Mouse (Mus musculus) gastrocnemius, adult 8-10 months (tissue): ENCODE data around the gene B3gnt5. TPM values are rescaled to one million over a fixed set of nuclear protein-coding genes. Genes with fewer than 3 reads are reported as not detected.
"Not testable (repeated sequence)": the region's sequence is repeated elsewhere in the genome, so short reads cannot be mapped to it uniquely, and the experiment has no call there.

ENCODE experiments used
- DNase-seq, 2 experiments: peaks; one replicate each; pipeline ENCODE4 v3.0.0; 2022; ENCODE audit warnings: low spot score in 2 of 2
- total RNA-seq, 4 experiments: library from RNA; stranded (reverse); gene quantifications; 2 replicates each; pipeline ENCODE4 v1.2.4; 2022

The B3gnt5 gene
- under 1 TPM in 1 of 4 experiments, not detected in 3; 0.10 TPM for total RNA-seq

DNA sequence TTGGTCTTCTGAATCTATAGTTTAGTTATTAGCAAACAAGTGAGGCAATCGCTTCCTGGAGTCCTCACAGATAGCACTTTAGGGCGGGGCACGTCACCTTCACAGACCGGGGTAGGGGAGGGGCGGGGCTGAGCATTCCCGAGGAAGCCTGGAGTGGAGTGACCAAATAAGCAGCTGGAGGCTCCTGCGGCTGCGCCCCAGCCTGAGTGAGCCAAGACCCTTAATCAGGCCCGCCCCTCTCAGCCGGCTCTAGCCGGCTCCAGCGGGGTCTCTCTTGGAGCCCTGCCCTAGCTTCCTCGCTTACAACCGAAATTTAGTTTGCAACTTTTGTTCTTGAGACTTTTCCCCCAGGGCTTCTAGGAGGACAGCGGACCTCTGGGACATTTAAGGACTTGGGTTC is at the start of gene B3gnt5:
Gene B3gnt5 (plus strand): TSS at position 135 of the 400 bp plus-strand sequence.
- peak in 1 of 2 experiments; percentile 3 for DNase-seq

DNA sequence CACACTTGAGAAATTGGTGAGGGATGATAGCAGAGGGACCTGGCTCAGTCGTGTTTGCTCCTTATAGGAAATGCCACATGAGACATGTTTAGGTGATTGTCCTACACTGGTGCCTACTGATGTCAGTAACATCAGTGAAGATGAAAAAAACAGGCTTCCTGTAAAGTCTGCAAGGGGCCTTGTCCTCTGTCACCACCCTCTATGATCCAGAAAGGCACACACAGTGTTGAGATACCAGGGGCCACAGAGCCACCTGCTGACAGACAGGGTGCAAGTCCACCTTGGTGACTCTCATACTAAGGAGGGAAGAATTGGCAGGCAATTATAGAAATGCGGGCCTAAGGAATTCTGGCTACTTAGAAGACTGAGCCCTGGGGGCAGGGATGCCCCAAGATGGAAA is 39.0 kb upstream of the B3gnt5 start:
- DNase-seq, result no peak

DNA sequence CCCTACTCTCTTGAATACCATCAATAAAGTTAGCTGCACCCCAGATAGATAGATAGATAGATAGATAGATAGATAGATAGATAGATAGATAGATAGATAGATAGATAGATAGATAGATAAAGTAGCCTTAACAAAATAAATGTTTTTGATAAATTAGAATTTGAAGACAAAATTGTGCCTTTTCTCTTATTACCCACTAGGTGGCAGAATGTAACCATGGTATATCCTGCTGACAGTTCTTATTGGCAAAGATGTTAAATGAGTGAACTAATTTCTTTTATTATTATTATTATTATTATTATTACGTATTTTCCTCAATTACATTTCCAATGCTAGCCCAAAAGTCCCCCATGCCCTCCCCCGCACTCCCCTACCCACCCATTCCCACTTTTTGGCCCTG is 35.9 kb upstream of the B3gnt5 start:
- DNase-seq, result not testable (repeated sequence)

DNA sequence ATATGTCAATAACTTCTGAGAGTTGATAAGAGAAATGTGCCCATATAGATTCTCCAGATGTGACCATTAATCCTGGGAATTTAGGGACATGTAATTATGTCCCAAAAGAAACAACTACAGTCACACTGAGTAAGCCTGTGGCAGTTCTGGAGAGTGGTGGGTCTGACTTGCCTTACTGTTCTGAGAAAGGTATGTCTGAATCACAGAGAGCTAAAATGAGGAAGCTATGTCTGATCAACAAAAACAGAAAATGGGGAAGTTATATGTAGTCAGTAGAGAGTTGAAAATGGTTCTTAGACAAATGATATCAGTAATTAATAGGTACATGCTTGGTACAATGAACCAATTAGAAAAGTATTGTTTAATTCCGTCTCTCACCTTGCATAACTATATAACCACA is 27.1 kb upstream of the B3gnt5 start:
- no peak for DNase-seq

DNA sequence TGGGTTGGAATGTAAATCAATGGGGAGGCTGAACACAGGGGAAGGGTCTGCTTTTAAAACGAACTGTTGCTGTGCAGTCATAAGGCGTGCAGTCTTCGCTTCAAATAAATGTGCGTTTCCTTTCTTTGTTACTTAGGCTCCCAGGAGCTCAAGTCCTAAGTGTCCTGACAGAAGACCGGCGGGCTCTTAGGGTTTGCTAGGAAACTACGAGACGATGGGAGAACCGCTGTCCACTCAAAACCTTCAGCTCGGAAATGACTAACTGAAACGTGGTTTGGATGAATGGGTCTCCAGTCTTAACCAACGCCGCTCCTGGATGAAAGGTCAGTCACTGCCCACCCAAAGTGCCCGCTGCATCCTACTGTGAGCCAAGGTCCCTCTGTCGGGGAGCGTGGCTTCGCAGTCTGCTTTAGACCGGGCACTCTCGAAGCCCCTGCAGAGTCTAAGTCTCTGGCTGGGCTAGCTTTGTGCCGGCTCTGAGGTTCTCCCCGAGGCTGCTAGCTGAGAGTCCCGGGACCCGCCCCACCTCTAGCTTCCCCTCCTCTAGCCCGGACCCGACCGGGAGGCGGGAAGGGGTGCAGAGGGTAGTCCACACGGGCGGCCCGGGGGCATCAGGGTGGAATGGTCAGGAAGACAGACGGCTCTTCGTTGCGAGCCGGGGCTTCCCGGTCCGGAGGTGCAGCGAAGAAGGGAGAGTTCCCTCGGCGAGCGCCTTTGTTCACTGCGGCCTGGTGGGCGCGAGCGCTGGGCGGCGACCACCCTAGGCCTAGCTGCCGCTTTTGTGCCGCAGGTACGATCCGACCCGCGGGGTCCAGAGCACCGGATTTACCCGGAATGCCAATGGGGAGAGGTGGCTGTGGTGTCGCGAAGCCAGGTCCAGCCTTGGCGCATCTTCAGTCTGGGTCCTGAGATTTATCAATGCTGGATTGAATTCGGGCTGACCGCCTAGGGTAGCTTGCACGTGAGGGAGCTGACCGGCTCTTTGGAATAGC is 793 bp downstream of the B3gnt5 start:
- DNase-seq, result peak in 1 of 2 experiments; percentile 2

DNA sequence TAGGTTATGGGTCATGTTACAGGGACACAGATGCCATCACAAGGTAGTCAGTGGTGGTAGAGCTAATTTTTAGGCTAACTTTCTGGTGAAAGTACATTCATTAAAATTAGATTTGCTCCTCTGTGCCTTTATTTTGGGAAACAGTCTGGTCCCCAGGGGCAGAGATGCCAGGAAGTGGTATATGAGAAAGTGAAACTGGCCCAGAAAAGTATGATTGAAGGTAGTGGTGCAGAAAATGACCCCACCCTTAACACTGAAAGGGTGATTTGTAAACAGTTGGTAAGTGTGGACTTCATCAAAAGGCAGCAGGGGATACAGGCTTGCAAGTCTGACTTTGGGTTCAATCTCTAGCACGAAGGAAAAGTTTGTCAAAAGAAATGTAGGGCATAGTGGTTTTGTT is 1.7 kb downstream of the B3gnt5 start:
- DNase-seq, result no peak

DNA sequence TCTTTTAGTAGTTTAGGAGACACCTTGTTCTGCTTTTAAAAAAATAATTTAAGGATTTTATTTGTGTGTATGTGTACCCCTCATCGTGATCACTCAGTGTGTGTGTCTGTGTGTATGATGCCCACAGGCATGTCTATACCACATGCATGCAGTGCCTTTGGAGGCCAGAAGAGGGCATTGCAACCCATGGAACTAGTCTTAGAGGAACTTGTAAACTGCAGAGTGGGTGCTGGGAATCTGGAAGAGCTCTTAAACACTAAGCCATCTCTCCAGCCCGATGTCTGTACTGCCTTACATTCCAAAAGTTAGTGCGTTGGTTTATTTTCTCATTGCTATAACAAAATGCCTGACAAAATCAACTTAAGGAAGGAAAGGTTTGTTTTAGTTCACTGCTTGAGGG is 6.1 kb downstream of the B3gnt5 start:
- DNase-seq, result no peak

DNA sequence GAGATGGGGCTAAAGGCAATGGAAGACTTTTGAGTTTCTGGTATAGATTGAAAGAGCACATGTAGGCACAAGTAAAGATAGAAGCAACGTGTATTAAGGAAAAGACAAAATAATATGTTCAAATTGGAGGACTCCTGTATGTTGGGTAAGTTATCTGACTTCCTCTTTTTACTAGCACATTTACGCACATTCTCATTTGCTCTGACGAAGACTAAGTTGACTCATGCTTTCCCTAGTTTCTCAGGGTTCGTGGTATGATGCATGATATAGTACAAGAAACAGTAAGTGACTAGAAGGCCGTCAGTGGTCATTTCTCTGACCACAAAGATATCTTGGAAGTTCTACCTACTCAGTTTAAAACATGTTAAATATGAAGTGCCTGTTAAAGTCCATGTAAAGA is 8.0 kb downstream of the B3gnt5 start:
- DNase-seq, result no peak

DNA sequence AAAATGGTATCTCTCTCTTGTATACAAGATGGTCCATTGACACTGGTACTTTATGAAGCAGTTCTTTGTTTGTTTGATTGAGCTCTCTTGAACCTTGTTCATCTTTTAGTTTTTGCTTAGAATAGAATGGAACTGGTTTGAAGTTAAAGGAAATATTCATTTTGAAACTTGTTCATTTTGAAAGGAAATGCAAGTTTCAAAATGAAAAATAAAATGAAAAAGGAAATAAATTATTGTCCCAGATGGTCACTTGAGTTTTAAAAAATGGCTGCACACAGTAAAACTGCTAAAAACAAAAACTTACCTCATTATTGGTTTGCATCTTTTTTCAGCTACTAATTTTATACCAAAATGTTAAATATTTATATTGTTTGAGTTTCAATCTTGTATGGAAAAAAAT is 12.0 kb downstream of the B3gnt5 start:
- DNase-seq, result no peak

DNA sequence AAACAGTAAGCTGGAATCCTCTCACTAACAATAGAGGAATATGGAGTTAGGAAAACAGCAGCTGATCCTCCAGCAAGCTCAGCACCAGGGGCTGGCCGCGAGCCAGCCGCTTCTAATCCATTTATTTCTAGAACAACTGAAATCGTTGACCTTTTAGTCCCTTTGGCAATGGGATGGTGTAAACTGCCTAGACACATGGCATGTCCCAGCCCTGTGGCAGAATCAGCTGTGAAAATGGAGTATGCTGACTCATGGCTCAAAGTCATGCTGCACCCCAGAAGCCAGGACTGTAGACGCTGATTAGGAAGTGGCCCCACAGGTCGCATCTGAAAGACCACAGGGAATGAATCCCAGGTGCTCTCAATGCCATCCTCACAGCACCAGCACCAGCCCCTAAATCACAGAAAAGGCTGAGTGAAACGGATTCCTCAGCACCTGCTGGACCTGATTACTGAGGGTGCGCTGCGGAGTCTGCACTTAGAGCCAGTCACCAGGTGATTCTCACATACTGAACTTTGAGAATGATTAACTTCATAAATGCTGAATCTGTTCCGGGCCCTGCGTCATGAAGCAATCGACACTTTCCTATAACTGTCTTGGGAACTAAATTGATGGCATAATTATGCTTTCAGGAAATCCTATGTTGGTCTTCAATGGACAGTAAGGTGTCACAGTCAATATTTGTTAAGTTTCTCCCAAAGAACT is 26.5 kb downstream of the B3gnt5 start:
- no peak for DNase-seq

DNA sequence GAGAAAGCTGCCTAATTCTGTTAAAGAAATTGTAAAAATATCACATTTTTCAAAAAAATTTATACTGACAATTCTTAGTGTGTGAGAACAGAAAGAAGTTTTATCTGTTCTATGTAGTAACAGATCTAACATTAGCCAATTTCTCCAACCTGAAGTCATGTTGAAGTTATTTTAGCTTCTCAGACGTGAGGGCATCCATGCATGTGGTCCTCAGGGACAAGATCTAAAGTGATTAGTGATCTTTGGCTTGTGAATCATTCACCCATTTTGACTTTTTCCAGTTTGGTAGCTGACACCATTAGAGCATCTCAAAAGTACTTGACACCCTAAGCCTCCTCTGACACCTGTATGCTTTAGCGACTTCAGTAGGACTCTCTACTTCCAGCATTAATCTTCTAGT is 29.9 kb downstream of the B3gnt5 start:
- no peak for DNase-seq

DNA sequence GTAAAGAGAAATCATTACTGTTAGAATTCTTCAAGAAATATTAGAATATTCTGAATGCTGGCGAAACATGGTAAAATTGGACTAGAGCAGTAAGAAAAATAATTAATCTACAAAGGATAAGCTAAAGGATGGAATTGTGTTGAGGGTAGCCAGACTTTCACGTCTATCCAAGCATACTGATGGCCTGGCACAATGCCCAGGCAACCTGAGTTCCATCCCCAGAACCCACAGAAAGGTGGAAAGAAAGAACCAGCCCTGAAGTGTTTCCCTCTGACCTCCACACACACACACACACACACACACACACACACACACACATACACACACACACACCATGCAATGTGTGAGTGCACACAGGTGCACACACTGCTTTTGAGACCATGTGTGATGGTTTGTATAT is 58.8 kb downstream of the B3gnt5 start:
- no peak for DNase-seq

Other genes starting within 250 kb of the B3gnt5 start
- gene Olfr167, start 237.9 kb upstream of the B3gnt5 start, total RNA-seq, result not detected
- not detected for gene Olfr168, start 224.7 kb upstream of the B3gnt5 start, total RNA-seq
- gene Olfr169, start 188.4 kb upstream of the B3gnt5 start, total RNA-seq, result not detected
- not detected for gene Olfr170, start 148.3 kb upstream of the B3gnt5 start, total RNA-seq
- gene Olfr171, start 130.3 kb upstream of the B3gnt5 start, total RNA-seq, result not detected
- not detected for gene Lamp3, start 53.8 kb upstream of the B3gnt5 start, total RNA-seq
- gene Klhl6, start 222.8 kb downstream of the B3gnt5 start, total RNA-seq, result under 1 TPM; 0.29 to 0.59 (median 0.42) TPM